Mouse (Mus musculus): ENCODE measurements around the gene Atp8b5.

Gene Atp8b5

GRCm38 (mm10) chr4:43416071-43416490, 149.1 kb downstream of the Atp8b5 start:
- DNase-seq = no peak

- DNase-seq = no peak
Observed at GRCm38 (mm10) chr4:43417269-43418062, 150.5 kb downstream of the Atp8b5 start.

GRCm38 (mm10) chr4:43418450-43418849, 151.5 kb downstream of the Atp8b5 start:
- DNase-seq = no peak

DNA sequence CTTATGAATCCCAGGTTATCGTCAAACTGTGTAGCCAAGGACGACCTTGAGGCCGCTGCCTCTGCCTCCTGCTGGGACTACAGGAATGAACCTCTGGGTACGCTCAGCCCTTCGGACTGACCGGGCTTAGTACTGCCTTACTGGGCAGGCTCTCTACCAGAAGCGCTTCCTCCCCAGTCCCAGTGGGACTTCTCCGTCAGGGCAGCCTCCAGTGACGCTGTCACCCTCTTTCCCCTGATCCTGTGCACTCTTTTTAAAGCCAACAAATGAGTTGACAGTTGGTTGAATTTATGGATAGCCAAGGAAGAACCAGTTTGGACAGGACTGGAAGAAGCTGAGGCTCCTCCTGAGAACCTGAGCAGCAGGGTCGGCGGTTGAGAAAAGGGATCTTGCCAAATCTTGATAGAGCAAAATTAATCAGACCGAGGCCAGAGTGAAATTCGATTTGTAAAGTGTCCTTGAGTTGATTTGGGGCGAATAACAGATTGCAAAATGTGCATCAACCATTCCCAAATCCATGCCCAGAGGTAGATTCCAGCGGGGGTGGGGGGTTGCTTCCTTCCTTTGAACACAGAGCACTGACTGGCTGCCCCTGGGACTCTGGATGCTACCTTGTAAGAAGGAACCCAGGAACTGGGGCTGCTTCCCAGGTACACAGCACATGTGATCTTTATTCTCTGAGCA, 152.2 kb downstream of the Atp8b5 start:
- no peak for DNase-seq

DNA sequence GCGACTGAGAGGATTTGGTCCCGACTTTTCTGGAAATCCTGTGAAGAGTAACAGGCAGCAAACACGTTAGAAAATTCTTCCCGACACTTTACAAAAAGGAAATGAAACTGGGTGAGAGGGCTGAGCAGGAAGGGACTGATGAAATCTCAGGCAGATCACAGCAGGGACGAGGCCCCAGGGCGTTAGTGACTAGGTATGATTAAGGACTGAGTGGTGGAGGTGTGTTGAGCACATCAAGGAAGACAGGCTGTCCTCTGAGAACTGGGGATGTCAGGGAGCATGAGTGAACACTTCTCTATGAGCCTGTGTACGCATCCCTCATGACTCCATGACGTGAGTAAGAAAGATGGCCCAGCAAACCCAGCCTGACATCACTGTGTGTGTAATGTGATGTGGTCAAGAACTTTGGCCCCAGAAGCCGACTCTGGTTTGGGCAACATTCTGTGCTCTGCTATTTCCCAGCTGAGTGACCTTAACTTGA, 152.9 kb downstream of the Atp8b5 start:
- no peak for DNase-seq

DNA sequence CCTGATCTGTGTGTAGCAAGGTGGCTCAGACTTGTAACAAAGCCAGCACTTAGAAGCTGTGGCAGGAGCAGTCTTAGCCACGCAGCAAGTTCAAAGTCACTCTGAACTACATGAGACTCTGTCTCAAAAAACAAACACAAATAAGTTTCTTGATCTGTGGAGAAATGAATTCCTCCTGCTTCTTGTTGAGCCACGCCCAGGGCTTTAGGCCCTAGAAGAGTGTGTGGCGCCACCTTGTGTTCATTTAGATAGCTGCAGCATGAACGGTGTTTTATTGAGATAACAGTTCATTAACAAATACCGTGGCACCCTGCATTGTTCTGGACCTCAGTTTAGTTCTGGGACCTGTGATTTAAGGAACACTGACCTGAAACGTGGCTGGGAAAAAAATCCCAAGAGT, 153.3 kb downstream of the Atp8b5 start:
- peak in 1 of 2 experiments; percentile 33 for DNase-seq

DNA sequence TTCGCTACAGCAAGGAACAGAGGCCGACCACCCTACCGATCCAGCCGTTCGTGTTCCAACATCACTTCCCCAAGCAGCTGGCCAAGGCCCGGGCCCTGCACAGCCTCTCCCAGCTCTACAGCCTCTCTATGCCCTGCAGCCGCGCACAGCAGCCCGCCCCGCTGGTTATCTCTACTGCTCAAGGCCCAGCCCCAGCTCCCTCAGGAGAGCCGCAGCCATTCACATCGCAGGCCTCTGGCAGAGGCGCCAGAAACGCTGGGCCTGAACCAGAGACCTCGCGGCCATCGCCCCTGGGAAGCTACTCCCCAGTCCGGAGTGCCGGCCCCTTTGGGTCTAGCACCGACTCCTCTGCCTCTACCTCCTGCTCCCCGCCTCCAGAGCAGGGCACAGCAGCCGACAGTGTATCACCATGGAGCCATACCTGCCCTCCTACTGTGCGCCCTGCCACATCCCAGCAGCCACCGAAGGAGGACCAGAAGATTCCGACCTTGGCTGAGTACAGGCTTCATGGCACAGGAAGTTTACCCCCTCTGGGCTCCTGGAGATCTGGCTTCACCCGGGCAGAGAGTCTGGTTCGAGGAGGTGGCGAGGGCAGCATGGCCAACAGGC, 154.8 kb downstream of the Atp8b5 start:
- no peak for DNase-seq

Measured in thymus, adult 18-20 months (tissue).